Mouse (Mus musculus) CD4-positive, CD25-positive, alpha-beta regulatory T cell, adult 2 months (primary cell): ENCODE measurements around the gene Romo1.
A peak's percentile ranks its signal among the peaks of the same experiment; 100 is the strongest.
"Not testable (repeated sequence)": the region's sequence is repeated elsewhere in the genome, so short reads cannot be mapped to it uniquely, and the experiment has no call there.

Experiments
- DNase-seq: peaks from one replicate; pipeline ENCODE4 v3.0.0-alpha.2; 2012; ENCODE audit warnings: low read depth, low spot score

Gene Romo1

DNA sequence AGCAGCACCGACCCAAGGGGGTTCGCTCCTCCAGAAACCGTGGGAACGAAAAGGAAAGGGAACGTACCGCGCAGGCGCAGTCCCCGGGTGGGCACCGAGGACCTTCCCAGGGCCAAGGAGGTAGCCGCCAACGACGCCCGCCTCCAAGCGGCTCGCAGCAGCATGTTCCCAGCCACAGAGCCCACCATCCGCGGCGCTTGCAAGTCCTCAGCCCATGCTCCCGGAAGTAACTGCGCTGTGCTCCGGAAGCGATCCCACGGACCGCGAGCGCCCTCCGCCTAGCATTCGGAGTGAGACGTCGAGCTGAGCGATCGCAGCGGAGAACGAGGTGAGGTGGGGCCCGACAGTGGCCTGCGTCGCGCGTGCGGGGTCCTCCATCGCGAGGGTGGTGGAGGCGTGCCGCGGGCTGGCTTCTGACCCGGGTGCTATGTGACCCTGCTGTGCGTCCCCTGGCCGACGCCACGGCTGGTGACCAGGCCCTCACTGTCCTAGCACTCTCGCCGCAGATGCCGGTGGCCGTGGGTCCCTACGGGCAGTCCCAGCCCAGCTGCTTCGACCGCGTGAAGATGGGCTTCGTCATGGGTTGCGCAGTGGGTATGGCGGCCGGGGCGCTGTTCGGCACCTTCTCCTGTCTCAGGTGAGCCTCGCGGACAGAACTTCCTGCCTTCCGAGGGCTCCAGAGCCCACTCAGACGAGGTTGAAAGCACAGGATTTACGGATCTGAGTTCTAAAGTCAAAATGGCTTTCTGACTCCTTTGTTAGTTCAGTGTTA lies at the start of gene Romo1, which contains the start of gene Nfs1:
Gene Romo1, plus strand, starts transcription at position 87 of the 772 bp plus-strand sequence.
Gene Nfs1, minus strand, starts transcription at position 234 of the 772 bp plus-strand sequence.
- peak; percentile 96 for DNase-seq

DNA sequence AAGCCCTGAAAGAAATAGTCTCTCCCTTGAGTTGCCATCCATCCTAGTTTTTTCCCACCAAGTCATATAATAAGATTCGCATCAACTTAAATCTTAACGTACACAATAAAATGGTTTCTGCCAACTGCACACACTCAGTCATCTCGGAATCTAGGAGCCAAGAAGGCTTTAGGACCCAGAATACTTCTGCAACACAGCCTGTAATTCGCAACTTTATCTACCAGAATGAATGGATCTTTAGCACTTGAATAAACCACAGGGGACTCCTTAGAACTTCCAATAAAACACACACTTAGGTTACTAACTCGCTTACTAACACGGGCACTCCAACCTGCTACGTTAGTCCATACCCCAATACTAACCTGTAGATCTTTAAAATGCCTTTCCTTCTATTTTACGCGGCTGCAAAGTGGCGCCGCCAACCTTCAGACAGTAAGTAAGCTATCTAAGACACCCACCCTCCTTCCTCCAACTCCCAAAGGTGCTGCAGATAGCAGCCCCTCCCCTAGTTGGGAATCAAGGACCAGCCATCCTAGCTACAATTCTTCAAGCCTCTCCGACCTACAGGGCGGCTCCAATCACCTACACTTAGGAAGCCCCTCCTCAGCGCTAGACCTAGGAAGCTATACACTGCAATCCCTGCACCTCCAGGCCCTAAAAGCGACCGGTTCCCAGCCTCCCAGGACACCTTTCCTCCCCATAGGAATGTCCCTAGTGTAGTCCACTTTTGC lies 33.0 kb upstream of the Romo1 start:
- DNase-seq: peak; percentile 44

DNA sequence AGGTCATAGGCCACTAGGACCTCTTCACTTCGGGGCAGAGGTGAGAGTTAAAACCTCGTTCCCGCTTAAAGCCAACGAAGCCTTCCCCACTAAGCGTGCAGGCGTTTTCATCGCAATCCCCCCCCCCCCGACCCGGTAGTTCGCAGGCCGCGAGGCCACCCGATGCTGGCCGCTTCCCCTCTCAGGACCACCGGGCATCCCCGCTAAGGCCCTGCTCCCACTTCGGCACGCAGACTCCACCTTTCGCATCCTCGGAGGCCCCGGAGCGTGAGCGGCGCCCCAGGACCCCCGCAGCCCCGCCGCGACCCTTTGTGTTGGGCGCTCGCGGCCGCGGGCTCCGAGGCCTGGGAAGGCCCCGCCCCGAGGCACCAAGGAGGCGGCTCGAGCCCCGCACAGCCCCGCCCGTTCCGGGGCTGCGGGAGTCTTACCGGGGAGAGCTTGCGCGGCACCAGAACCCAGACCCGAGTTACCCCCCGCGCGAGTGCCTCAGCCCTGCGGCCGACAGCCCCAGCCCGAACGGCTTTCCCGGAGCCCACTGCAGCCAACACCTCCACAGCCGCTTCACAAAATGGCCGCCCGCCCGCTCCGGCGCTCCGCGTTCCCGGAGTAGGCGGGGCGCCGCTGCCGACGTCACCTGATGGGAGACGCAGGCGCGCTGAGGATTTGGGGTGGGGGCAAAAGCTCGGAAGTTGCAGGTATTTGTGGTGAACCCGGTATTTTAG lies 32.3 kb upstream of the Romo1 start, which contains the start of the genes Cpne1 and Rbm12:
Gene Cpne1, minus strand, starts transcription at position 608 of the 722 bp plus-strand sequence.
Gene Rbm12, minus strand, starts transcription at position 621 of the 722 bp plus-strand sequence.
- peak; percentile 96 for DNase-seq

DNA sequence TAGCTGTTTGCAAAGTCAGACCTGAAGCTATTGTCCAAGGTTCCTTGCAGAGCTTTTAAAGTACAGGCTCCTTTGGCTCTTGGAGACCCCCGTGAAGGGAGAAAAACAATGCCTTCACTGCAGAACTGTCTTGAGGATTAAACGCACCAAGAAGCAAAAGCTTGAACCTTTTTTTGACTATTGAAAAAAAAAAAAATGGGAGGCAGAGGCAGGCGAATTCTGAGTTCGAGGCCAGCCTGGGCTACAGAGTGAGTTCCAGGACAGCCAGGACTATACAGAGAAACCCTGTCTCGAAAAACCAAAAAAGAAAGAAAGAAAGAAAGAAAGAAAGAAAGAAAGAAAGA lies 31.8 kb upstream of the Romo1 start:
- not testable (repeated sequence) for DNase-seq

DNA sequence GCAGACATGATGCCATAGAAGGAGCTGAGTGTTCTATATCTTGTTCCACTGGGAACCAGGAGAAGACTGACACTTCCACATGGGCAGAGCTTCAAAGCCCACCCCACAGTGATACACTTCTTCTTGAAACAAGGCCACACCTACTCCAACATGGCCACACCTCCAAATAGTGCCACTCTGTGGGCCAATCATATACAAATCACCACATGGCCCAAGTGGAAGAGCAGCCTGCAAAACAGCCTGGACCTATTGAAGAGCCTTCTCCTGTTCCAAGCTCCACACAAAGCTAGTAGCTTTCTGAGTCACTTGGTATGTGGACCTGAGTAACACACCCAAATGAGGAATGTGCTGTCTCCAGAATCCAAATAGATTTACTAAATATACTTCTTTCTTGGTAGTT lies 24.3 kb upstream of the Romo1 start:
- DNase-seq: no peak

DNA sequence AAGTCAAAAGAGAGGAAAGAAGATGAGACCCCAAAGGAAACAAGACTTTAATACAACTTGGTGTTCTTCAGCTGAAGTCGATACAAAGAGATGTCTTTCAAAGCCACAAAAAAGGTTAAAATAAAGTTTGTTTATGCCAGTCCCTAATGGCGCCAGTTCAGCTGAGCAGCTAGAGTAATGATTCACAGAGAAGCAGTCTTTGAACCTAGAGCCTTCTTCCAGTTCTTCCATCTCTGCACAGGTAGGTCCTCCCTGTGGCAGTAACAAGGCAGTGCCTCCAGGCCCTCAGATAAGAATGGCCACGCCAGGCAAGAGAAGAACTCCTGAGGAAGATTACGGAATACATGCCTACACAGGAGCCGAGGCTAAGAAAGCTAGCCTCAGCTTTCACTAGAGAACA lies 20.1 kb upstream of the Romo1 start:
- DNase-seq: no peak

DNA sequence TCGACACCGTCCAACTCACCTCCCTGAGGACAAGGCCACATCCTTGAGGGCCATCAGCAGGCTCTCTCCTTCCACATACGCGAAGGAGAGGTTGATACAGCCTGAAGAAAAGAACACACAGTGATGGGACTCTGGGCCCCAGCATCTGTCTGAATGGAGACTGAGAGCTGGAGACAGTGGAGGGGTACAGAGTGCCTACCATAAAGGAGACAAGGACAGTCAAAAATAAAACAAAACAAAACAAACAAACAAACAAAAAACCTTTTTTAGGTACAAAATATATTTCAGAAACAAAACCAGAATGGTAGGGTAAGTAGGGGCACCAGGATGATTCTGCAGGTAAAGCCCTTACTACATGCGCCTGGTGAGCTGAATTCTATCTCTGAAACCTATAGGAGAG lies 16.8 kb upstream of the Romo1 start, which contains the start of gene Gm28036:
Gene Gm28036, minus strand, starts transcription at position 101 of the 400 bp plus-strand sequence.
- no peak for DNase-seq

DNA sequence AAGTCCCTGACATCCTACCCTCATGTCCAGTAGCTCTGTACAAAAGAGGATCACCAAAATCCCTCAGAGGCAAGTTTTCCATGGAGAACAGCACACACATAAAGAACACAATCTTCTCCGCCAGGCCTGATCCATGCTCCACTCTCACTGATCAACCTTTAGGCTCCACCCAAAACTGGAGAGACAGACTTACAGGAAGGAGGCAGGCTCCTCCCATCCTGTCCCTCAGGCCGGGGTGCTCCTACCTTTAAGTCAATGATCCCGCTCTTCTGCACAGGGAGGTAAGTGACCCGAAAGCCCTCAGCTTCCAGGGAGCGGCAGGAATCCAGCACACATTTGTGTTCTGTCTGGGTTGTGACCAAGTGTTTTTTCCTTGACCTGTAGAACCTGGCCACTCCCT lies 9.7 kb upstream of the Romo1 start:
- no peak for DNase-seq

DNA sequence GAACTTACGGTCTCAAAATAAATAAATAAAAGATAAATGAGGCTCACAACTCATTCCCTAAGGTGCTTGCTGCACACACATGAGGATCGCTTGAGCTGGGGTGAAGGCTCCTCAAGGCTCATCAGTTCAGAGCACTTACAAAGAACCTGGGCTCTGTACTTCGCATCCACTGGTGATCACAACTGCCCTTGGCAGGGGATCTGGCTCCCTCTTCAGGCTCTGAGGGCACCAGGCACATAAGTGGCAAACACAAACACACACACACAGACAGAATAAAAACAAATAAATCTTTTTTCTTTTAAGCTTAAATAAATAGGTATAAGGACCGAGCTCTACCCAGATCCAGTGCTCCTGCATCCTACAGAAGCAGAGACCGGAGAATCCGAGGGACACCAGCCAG lies 8.1 kb upstream of the Romo1 start:
- peak; percentile 30 for DNase-seq

DNA sequence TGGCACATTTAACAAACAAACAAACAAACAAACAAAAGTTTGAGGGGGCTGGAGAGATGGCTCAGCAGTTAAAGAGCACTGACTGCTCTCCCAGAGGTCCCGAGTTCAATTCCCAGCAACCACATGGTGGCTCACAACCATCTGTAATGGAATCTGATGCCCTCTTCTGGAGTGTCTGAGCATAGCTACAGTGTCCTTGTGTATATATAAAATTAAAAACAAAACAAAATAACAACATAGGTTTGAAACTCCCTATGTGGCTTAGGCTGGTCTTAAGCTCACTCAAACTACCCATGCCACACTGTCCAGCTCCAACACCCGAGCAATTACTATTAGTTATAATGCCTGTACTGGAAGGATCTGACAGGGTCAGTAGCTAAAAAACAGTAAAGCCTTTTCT lies 1.0 kb upstream of the Romo1 start:
- DNase-seq: no peak

DNA sequence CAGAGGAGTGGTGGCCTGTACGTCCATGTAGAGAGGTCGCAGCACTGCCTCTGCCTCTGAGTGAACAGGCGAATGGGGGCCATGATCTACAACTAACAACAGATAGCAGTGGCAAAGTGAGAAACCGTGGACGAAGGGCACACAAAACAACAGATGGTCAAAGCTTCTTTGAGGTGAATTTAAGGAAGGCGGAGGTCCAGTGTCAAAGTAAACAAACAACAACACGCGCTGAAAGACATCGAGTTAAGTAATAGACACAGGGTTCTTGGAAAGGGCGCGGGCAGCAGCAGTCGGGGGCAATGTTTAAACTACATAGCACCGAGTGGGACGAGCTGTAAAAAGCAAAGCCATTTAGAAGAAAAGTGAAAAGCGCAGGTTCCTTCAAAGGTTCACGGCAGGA lies 472 bp upstream of the Romo1 start:
- no peak for DNase-seq

DNA sequence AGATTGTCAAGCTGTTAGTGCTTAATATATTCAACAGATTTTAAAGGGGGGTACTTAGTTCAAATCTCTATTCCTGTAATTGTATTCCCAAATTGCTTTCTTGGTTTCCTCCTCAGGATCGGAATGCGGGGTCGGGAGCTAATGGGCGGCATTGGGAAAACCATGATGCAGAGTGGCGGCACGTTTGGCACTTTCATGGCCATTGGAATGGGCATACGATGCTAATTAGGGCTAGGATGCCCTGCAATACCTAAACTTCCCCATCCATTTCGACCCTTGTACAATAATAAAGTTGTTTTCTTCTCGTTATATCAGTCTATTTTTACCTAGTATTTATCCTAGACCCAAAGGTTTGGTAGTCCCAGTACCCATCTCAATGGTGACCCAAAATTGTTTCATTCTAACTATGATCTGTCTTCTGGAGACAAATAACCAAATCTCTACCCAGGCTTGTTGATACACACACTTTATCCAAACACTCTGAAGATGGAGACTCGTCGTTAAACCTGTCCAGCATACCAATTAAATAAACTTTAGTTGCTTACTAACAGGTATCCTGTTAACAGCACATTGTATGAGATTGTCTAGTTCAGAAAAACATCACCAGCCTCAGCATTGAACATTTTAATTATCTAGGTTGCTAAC lies 1.8 kb downstream of the Romo1 start:
- DNase-seq: no peak

DNA sequence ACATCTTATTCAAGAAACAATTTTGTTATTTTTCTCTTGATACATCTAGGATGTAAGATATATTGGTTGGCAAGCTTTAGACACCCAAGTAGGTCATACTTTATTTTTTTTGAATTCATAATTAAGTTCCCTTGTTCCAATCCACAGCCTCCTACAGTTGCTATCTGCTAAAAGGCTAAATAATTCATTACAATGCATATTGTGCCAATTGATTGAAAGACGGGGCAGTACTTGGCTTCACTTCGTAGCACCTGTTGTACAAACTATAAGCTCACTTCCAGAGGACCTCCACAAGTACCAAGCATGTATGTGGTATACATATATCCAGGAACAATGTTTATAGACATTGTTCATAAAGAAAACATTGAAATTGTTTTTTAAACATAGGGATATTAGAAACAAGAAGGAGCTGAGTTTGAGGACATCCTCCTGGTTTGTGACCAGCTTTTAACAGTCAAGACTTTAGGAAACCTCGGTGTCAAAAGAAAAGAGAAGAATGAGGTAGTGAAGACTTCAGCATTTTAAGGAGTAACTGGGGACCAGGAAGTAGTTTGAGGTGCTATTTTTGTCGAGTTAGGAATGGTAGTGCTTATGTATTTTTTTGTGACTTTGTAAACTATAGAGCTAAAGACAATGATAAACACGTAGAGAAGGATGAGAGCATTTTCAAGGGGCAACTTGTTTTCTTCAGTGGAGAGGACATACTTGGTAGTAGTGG lies 2.6 kb downstream of the Romo1 start:
- DNase-seq: no peak

DNA sequence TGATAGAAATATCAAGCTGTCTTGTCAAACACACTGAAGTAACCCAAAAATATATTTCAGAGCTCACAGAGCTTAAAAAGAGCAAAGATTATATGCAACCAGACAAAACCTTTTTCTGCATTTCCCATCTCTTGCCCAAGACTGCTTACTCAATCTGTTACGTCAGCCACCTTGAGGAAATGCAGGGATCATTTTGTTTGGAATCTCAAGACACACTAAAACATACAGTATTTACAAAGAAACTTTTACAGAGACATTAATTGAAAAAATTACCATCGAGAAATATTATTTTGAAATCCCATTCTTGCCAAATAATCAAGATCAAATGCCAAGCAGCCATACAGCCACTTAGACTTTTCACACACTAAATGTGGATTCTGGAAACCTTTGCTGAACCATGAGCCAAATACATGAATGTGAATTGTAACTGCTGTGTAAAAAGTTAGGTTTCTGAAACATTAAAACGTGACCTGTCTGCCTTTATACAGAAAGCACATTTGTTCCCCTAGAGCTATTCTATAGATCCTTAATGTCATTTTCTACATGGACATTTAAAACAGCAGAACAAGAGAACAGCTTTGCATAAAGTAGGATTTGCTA lies 3.6 kb downstream of the Romo1 start:
- DNase-seq: no peak

DNA sequence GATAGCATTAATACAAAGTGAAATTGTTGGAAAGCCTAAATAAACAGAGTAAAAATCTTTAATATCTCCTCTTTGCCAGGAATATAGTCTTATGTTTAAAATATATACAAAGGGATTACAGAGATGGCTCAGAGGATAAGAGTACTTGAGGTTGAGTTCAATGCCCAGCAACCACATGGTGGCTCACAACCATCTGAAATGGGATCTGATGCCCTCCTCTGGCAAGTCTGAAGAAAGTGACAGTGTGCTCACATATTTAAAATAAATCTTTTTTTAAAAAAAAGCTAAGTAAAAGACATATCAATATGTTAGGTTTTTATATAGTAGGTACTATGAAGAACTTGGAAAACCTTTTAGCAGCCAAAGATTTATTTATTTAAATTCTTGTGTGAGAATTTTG lies 7.7 kb downstream of the Romo1 start:
- DNase-seq: no peak

DNA sequence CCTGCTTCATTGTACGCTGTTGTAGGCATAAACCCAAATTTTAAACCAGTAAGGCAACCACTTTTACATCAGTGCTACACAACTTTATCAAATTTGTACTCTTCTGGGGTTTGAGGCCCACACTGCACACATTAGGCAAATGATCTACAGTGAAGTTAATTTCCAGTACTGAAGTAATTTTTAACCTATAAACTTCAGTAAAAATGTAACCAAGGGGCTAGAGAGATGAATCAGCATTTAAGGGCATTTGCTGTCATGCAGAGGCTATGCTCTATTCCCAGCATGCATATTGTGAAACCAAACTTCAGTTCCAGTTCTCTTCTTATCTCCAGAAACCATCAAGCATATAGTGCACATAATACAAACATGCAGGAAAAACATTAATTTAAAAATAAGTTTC lies 21.6 kb downstream of the Romo1 start:
- DNase-seq: no peak

DNA sequence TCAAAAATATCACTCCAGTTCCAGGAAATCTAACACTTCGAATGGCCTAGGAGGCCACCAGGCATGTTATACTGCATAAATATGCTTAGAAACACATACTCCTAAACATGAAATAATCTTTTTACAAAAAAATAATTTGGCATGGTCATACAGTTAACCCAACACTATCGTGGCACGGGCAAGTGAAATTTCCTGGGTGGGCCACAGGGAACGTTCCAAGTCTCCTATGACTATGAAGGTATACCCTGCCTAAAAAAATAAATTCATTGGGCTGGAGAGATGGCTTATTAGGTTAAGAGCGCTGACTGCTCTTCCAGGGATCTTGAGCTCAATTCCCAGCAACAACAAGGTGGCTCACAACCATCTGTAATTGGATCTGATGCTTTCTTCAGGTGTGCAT lies 22.7 kb downstream of the Romo1 start:
- DNase-seq: no peak

DNA sequence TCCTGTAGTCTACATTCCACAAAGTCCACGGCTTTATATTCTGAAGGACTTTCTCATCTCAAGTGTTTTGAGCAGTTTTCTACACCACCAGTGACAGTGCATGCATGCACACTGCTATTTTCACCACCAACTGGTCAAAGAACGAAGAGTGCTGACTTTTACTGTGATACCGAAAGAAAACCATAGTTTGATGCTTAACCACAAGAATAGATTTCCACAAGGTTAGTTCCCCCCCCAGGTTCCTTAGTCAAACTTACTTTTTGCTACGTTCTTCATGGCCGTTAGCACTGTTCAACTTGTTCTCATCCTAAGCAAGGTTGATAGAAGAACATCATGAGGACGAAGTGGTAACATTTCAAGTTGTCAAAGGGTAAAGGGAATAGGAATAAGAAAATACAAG lies 33.2 kb downstream of the Romo1 start:
- peak; percentile 41 for DNase-seq

DNA sequence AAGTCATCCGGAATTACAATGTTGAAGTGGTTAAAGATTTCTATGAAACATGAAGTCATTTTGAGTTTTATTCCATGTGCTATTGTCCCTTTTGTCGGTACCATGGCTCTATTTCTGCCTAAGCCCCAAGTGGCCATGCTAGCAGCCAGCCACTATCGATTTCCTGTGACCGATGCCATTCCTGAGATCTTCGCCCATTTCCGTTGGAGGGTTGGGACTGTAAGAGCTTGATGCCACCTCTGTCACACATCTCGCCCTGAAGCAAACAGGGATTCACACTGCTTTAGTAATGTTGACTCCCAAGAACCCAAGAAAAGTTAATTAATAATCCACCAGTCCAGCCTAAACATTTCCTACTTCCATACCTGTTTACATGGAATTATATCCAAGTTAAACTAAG lies 33.8 kb downstream of the Romo1 start:
- DNase-seq: peak; percentile 44

DNA sequence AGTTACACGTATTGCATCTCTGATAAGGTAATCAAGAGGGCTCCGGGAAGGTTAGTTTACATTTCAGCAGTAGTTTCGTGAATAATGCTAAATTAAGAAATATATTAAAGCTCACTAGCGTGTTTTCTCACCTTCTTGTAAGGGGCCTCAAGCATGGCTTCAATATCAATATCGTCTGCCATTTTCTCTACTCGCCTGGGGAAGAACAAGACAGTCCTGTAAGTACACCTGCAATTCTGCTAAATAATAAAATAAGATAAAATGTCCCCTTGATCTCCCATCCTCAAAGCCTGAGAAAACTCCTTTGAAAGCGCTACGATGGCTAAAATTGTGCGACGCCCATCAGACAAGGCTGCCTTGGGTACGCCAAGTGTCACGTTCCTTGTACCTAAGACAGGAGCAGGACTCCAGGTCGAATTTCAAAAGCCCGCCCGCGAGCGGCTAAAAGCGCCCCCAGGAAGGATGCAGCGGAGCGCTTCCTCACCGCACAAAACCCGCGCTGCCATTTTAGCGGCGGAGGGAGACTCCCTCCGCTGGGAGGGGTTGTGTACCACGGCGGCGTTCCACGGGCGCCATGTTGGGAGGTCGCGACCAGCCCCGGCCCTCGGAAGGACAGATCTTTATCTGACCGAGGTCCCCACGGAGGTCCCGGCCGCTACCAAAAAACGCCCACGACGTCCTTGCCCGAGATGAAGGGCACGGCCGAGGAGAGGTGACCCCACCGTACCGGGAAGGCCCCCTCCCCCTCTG lies 35.4 kb downstream of the Romo1 start:
- DNase-seq: peak; percentile 93
